Mouse (Mus musculus) c-Kit-negative CD71-positive TER-119-positive erythroid progenitor cells, embryonic 14.5 days (primary cell): ENCODE measurements around the gene Hs6st2.

Experiments
- DNase-seq: peaks from one replicate; pipeline ENCODE4 v3.0.0-alpha.2; 2013; ENCODE audit warnings: low read depth, low spot score

Gene Hs6st2

GRCm38 (mm10) chrX:51585444-51585843, 96.2 kb downstream of the Hs6st2 start:
- no peak for DNase-seq

GRCm38 (mm10) chrX:51581704-51582103, 100.0 kb downstream of the Hs6st2 start:
- DNase-seq: no peak

- no peak for DNase-seq
These were observed 119.8 kb downstream of the Hs6st2 start for GRCm38 (mm10) chrX:51561880-51562279.

DNA sequence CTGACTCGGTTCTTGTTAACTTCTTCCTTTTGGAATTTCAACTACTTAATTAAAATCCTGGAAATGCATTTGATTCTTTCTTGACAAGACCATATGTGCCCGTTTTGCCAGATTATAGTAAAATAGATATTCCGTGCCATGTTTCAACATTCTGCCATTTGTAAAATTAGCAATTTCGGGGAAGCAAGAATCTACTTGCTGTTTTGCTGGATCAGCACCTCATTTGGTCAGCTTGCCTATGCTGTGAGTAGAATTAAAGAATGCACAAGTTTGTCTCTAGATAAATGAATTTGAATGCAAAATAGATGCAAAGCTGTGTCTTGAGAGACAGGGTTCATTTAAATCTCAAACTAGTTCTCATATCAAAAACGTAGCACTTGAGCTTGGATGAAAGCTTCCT, 142.0 kb downstream of the Hs6st2 start:
- DNase-seq: no peak

DNA sequence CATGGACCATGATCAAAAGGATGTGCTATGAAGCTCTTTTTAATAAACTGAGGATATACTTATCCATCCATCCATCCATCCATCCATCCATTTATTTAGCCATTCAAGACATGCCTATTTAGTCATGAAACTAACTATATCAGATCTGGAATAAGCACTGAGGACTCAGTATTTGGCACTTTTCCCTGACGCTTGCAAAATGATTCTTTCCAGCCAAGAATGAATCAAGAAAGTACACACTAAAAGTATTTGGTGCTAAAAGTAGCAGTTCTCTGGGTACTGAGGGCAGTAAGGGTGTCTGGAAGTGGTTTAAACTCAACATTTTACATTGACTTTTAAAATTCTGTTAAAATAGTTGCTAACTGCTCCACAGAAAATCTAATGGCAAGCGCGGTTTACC, 144.6 kb downstream of the Hs6st2 start:
- no peak for DNase-seq

- DNase-seq: no peak
These were observed 146.4 kb downstream of the Hs6st2 start for GRCm38 (mm10) chrX:51535226-51535625.

- no peak for DNase-seq
These were observed 150.5 kb downstream of the Hs6st2 start for GRCm38 (mm10) chrX:51531136-51531535.

GRCm38 (mm10) chrX:51528601-51529000, 153.1 kb downstream of the Hs6st2 start:
- DNase-seq: no peak

GRCm38 (mm10) chrX:51514831-51515230, 166.8 kb downstream of the Hs6st2 start:
- DNase-seq: no peak

DNA sequence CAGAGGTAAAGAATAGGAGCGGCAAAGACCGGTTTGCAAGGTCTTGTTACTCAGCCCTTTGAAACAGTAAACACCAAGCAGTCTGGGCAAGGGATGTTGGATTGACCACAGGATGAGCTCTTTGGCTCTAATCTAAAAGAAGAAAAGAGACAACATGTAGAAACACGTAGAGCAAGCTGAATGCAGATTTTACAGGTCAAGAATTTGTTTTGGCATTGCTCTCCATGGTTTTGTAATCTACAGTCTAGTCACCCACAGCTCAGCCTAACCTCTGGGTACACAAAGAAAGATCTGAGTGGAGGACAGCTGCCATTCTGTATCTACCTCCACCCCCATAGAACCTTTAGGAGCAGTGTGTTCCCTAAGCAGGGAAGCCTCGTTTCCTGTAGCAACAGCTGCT, 175.1 kb downstream of the Hs6st2 start:
- DNase-seq: no peak

- no peak for DNase-seq
These were observed 176.0 kb downstream of the Hs6st2 start for GRCm38 (mm10) chrX:51505691-51506090.

GRCm38 (mm10) chrX:51503781-51504471, 177.7 kb downstream of the Hs6st2 start:
- DNase-seq: no peak

DNA sequence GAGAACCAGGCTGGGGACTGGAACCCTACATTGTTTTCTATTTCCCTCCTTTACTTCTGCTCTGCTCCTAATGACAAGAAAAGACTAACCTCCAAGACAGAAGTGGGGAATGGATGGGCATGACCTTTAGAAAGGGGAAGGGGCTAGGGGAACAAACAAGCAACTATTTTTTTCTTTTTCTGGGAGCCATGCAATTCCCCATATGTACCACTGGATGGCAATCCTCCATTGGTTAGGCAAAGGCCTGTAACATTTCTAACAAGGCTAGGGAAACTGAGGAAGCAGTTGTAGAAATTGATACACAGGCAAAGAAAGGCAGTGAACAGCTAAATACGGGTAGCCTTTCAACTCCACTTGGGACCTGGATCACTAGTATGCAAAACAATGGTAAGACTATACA, 183.8 kb downstream of the Hs6st2 start:
- no peak for DNase-seq

- DNase-seq: no peak
These were observed 193.3 kb downstream of the Hs6st2 start for GRCm38 (mm10) chrX:51488374-51488773.

DNA sequence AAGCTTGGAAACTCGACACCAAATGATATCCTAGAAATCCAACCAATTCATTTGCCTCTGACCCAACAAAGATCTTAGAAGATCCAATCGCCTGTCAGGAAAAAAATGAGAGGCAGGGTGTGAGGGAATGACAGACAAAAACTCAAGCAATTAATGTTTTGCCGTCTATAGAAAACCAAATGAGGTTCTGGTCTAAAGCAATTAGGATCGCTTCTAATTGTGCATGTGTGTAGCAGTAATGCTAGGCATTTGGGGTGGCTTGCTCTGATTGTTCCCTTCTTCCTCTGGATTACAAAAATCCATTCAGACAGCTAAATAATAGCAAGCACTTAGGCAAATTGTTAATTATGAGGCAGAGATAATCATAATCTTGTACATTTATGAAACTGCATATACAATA, 212.2 kb downstream of the Hs6st2 start:
- no peak for DNase-seq

DNA sequence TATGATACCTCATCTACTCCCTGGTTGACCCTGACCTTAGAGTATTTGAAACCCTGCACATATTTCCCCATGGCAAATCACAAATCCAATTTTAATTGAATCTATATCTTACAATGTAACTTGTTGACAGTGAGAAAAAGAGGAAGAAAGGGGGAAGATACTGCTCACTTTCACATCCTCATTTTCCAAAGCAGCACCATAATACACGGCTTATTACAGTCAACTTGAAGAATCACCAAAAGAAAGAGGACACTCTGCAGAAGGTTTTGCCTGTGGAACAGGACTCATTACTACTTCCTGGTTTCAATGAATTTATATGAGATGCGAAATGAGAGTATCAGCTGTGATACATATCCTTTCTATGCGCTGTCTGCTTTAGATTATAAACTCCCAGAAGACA, 220.2 kb downstream of the Hs6st2 start:
- no peak for DNase-seq

DNA sequence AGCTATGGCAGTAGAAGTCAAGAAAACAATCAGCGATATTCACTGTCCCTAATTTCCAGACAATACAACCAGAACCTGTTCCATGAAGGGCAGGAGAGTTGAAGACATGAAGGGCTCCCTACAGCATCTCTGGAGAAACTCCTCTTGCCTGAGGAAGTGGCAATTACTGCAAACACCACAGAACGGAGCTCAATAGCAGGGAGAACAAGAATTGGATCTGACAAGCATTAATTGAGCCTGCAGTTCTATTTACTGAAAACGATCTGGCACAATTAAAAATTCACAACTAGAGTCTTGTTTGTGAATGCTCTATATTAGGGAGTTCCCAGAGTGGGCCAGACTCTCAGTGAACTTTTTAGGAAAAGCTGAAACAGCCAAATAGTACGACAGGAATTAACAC, 238.3 kb downstream of the Hs6st2 start:
- DNase-seq: no peak

DNA sequence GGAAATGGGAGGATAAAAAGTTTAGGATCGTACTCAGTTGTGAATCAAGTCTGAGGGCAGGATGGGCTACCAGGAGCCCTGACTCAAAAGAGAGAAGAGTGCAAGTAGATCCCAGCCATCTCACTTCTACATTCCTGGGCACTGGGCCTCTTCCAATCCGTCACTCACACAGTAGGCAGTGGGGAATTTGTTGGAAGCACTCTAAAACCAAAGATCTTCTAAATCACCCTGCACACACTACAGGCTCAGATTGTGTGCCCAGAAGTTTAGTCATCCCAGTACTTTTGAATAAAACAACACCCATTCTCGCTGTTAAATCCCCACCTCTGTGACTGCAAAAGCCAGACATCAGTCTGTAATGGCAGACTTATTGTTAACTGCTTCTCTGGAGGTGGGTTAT, 249.9 kb downstream of the Hs6st2 start:
- DNase-seq: no peak

GRCm38 (mm10) chrX:51425031-51425430, 256.6 kb downstream of the Hs6st2 start:
- DNase-seq: no peak

GRCm38 (mm10) chrX:51410289-51410688, 271.4 kb downstream of the Hs6st2 start:
- DNase-seq: no peak

- no peak for DNase-seq
These were observed 284.2 kb downstream of the Hs6st2 start for GRCm38 (mm10) chrX:51397457-51397856.

DNA sequence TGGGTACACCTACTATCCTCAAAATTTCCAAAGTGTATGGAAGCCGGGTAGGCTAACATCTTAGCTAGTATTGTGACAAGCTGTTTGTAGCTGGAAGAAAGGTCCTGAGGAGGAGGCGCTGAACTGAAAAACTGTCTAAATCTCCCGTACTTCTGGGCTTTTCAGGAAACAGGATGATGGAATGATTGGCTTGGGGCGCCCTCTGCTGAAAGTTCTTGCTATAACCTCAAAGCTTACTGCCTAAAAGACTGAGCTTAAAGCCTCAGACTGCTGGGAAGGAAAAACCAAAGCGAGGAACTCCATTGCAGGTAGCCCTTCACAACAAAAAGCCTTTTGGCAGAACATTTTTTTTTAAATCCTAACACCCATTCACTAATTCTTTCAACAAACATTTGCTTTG, 307.0 kb downstream of the Hs6st2 start:
- no peak for DNase-seq

DNA sequence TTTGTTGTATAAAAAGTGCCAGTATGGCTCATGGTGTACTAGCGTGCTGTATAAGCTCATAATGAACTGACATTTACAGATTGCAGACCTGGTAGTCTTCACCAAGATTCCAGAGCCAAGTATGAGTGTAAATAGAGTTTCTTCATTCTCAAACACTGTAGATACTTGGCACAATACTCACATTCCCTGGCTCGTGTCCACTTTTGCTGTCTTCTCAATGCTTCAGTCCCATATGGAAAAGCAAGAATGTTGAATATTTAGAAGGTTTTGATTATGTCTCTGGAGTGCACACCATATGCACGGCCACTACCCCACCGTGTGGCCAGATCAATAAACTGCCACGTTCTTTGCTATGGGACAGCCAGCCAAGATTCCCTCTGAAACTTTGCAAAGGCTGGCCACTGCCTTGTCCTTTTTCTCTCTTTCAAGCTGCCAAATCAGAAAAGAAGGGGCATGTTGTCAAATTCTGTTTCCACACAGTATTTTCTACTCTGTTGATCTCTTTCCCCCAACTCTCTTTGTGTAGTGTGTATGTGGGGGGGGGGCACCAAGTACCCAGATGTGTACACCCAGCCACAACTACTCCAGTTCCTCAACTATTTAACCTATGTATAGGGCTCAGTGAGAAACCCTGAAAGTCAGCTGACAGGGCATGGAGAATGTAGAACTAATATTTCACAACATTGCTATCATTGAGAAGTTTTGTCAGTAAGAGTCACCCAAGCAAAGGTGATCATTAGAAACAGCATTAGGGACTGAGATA, 309.0 kb downstream of the Hs6st2 start:
- no peak for DNase-seq
